Mouse (Mus musculus) forebrain, embryonic 12.5 days (tissue): ENCODE data around the gene Gm5108. TPM values are rescaled to one million over a fixed set of nuclear protein-coding genes. Genes with fewer than 3 reads are reported as not detected.
A peak's percentile ranks its signal among the peaks of the same experiment; 100 is the strongest.

Experiments used
- ATAC-seq: fragments of 200-750 bp; cut with Nextera tagmentation; 2 replicates; pipeline ENCODE4 v1.8.0; 2017; ENCODE audit warnings: moderate TSS enrichment; ENCODE audit not compliant: low FRiP score
- H3K27ac ChIP-seq: fragments of 300-500 bp; sonication (generic); 2 replicates; pipeline ENCODE4 v1.5.1; 2016; ENCODE audit warnings: mild to moderate bottlenecking
- H3K27me3 ChIP-seq: fragments of 300-500 bp; sonication (generic); 2 replicates; pipeline ENCODE4 v1.6.1; 2016; ENCODE audit warnings: mild to moderate bottlenecking
- H3K36me3 ChIP-seq: fragments of 300-500 bp; sonication (generic); replicated peaks from 2 replicates; pipeline ENCODE4 v1.6.1; 2016; ENCODE audit warnings: mild to moderate bottlenecking
- H3K4me1 ChIP-seq: fragments of 300-500 bp; sonication (generic); 2 replicates; pipeline ENCODE4 v1.6.1; 2016
- H3K4me2 ChIP-seq: fragments of 300-500 bp; sonication (generic); 2 replicates; pipeline ENCODE4 v1.6.1; 2016; ENCODE audit warnings: mild to moderate bottlenecking, moderate library complexity
- H3K4me3 ChIP-seq: fragments of 300-500 bp; sonication (generic); replicated peaks from 2 replicates; pipeline ENCODE4 v1.5.1; 2016; ENCODE audit warnings: mild to moderate bottlenecking
- H3K9ac ChIP-seq: fragments of 300-500 bp; sonication (generic); 2 replicates; pipeline ENCODE4 v1.6.1; 2016; ENCODE audit warnings: mild to moderate bottlenecking
- H3K9me3 ChIP-seq: fragments of 300-500 bp; sonication (generic); 2 replicates; pipeline ENCODE4 v1.6.1; 2016
- WGBS: fragments of 180-500 bp; shearing (Covaris S2); methylation state at CpG from one replicate; pipeline ENCODE4 v1.1.7; 2016; 5-methylcytosine and 5-hydroxymethylcytosine counted together
- polyA plus RNA-seq: library from polyadenylated mRNA; unstranded; fragments of >200 nt; fragmentation: Nextera tagmentation; extraction: Ambion mirVana; gene quantifications from 2 replicates; pipeline ENCODE4 v1.2.1, GENCODE M21; 2016

Gene Gm5108
- polyA plus RNA-seq, 1 experiment from 2014 or later: not detected

DNA sequence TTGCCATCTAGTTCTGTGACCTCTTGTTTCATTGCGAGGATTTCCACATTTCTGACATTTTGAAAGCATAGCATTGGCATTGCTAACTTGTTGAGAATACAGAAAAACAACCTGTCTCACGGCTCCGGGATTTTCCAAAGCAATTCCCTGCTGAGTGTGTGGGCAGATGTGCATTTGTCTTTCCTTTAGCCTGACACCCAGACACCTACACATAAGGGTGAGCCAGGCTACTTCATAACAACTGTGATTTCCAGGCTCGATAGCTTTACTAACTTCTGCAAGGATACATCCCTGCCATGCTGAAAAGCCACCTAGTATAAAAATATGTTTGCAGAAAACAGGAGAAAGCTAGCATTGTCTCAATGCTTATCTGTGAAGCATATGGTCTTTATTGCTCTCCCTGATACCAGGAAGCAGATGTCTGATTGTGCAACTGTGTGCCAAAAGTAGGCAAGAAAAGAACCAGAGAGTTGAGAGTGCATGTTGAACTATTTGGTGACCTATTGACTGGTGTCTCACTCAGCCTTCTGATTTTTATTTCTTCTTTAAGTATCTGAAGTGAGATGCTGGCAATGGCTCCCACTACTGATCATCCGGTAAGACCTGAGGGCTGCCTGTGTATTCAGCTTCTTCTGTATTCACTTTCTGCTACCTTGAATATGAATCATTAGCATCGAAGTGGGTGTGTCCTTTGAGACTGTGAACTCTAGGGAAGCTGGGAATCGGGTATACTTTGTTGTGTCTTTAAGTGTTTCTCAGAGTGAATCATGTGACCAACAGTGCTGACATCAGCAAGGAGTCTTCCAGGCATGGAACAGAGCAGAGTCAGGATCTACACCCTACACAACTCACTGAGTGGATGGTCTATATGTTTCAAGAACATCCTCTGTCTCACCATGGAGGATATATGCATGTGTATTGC lies 20.5 kb downstream of the Gm5108 start:
- Histone ChIP-seq H3K9me3 (no peaks in the 10 kb centered on the region), H3K4me1 (no peaks in the 10 kb centered on the region), H3K36me3 (no peaks in the 10 kb centered on the region), H3K27me3 (no peaks in the 10 kb centered on the region), H3K4me2 (no peak overlapping the region), H3K9ac (no peak overlapping the region), H3K4me3 (no peak overlapping the region), H3K27ac (no peak overlapping the region)
- WGBS: 85% methylated on average over 7 of the region's 7 CpGs
- no peak for ATAC-seq

DNA sequence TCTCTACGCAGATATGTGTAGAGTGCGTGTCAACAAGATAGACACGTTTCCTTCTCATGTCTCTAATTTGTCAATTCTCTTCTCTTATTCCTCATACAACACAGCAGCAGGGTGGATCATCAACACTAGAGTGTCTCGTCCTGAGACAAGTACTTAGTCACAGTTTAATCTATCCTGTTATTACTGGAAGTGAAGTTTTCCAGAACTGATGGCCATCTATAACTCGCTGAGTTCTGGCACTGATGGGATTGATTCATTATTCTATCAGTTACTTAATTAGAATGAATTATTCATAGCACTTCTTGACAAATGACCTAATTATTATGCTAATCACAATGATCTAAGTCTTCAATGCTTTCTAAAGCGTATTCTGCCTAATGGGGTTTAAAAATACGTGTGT lies 28.1 kb downstream of the Gm5108 start:
- WGBS: 50% methylated on average over 7 of the region's 7 CpGs

DNA sequence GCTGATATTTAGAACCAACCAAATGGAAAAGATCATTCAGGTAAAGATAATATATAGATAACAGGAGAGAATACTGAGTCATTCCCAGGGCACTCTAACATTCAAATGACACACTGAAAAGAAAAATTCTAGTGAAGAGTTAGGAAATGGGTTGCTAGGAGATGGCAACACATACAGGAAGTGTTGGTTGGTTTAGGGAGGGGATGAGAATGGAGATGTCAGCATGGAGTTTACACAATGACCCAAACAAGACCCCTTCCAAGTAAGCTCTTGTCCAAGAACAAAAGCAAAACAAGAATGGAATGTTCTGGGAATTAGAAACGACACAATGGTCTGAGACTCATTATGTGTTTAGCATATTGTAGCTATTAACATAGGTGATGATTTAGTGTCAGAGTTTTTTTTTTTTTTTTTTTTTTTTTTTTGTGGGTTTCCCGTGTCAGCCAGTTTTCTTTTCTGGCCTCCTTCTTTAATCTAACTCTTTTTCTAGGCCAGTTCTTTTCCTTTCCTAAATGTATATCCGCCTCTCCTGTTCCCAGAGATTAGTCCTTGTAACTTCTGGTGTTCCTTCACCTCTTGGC lies 40.6 kb downstream of the Gm5108 start:
- H3K4me3 ChIP-seq: no peak overlapping the region
- H3K4me2 ChIP-seq: no peak overlapping the region
- 52% methylated on average over 3 of the region's 3 CpGs for WGBS
- H3K9ac ChIP-seq: no peak overlapping the region
- no peaks in the 10 kb centered on the region for H3K4me1 ChIP-seq
- H3K9me3 ChIP-seq: no peaks in the 10 kb centered on the region
- no peak for ATAC-seq
- no peak overlapping the region for H3K27ac ChIP-seq
- no peaks in the 10 kb centered on the region for H3K27me3 ChIP-seq
- no peaks in the 10 kb centered on the region for H3K36me3 ChIP-seq

More for the DNA sequence above, 28.1 kb downstream of the Gm5108 start:
- H3K4me2 ChIP-seq: no peak overlapping the region
- no peaks in the 10 kb centered on the region for H3K27me3 ChIP-seq
- no peak overlapping the region for H3K4me3 ChIP-seq
- no peak overlapping the region for H3K27ac ChIP-seq
- H3K9me3 ChIP-seq: no peaks in the 10 kb centered on the region
- H3K36me3 ChIP-seq: no peaks in the 10 kb centered on the region
- H3K4me1 ChIP-seq: peaks cover 2% of the 10 kb centered on the region; the same call in 1 of the 2 replicates
- peak; percentile 71 for ATAC-seq
- no peak overlapping the region for H3K9ac ChIP-seq

DNA sequence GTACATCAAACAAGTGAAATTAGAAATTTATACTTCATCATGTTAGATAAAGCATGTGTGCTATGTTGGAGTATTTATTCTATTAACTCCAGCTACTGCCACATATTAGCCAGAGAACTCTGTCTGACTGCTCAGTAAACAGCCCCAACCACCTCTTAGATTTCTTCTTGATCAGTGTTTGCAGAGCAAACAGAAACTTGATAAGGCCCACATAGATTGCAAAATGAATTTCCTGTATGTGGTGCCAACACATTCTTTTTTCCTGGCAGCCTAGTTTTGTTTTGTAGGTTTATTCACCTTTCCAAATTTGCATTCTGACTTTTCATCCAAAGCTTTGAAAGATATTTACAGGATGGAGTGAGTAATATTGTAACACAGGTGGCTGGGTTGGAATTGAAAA lies 49.0 kb downstream of the Gm5108 start:
- Histone ChIP-seq H3K27me3 (no peaks in the 10 kb centered on the region), H3K36me3 (no peaks in the 10 kb centered on the region), H3K9ac (no peak overlapping the region), H3K4me3 (no peak overlapping the region), H3K27ac (no peak overlapping the region), H3K9me3 (no peaks in the 10 kb centered on the region), H3K4me1 (no peaks in the 10 kb centered on the region), H3K4me2 (no peak overlapping the region)
- ATAC-seq: no peak

- 89% methylated on average over 6 of the region's 6 CpGs for WGBS
These were observed 61.1 kb downstream of the Gm5108 start for GRCm38 (mm10) chr5:68002611-68003010.

DNA sequence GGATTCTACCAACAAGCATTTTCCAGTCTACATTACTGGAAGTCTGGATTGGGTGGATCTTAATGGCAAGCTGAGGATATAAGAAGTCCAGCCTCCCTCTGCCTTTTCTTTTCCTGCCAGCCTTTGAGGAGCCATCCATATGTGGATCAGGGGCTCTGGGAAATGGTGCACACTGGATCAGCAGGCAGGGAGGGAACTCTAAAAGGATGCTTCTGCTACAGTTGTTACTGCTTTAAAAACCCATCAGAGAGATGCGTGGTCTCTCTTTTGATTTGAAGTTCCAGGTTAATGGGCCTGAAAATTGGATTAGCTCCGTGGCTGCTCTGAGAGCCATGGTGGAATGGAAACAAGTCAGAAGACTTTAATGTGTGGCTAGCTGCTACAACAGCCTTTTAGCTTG lies 62.4 kb downstream of the Gm5108 start:
- H3K27me3 ChIP-seq: peaks cover 14% of the 10 kb centered on the region
- no peak overlapping the region for H3K4me3 ChIP-seq
- H3K4me2 ChIP-seq: no peak overlapping the region
- no peak overlapping the region for H3K27ac ChIP-seq
- no peaks in the 10 kb centered on the region; the same call in 1 of the 2 replicates for H3K4me1 ChIP-seq
- WGBS: 7% methylated on average over 2 of the region's 2 CpGs
- no peak for ATAC-seq
- no peaks in the 10 kb centered on the region for H3K36me3 ChIP-seq
- H3K9ac ChIP-seq: no peak overlapping the region
- no peaks in the 10 kb centered on the region for H3K9me3 ChIP-seq

More at GRCm38 (mm10) chr5:68002611-68003010, 61.1 kb downstream of the Gm5108 start:
- no peak for ATAC-seq
- H3K4me2 ChIP-seq: no peak overlapping the region
- H3K9me3 ChIP-seq: no peaks in the 10 kb centered on the region
- no peak overlapping the region for H3K27ac ChIP-seq
- H3K9ac ChIP-seq: no peak overlapping the region
- H3K36me3 ChIP-seq: no peaks in the 10 kb centered on the region
- peaks cover 11% of the 10 kb centered on the region for H3K27me3 ChIP-seq
- H3K4me3 ChIP-seq: no peak overlapping the region
- no peaks in the 10 kb centered on the region; the same call in 1 of the 2 replicates for H3K4me1 ChIP-seq

DNA sequence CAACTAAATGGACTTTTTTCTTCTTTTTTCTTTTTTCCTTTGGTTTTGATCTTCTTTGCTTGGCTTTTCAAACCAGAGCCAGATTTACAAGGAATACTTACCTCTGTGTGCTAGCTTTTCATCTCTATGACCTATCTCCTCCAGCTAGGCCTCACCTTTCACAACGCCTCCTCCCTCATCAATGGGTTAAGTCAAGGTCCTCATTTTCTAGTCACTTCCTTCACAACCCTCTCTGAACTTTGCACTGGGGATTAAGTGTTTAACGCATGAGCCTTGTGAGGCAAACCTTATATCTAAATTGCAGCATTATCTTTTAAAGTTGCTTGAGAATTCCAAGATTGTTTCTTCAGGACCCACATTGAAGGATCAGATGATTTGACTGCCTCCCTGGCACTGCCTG lies 63.0 kb downstream of the Gm5108 start:
- Histone ChIP-seq H3K27ac (no peak overlapping the region), H3K9me3 (no peaks in the 10 kb centered on the region), H3K27me3 (peaks cover 14% of the 10 kb centered on the region), H3K4me2 (no peak overlapping the region), H3K9ac (no peak overlapping the region), H3K36me3 (no peaks in the 10 kb centered on the region), H3K4me1 (no peaks in the 10 kb centered on the region; the same call in 1 of the 2 replicates), H3K4me3 (no peak overlapping the region)
- no peak for ATAC-seq
- WGBS: 63% methylated on average over 2 of the region's 2 CpGs

DNA sequence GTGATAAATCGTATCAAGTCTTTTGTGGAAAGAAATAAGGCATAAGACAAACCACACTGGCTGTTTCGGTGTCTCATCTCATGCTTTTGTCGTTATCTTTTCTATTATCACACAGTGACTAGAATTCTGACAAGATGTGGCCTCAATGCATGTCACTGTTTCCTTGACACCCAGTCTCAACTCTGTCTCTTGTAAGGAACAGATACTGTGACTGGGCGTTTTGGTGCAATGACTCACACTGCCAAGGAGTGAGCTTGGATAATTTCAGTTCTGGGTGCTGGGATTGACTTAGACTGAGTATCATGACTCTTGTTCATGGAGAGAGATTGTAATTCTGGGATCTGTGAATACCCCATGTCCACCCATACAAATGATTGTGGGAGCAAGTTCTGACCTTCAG lies 65.6 kb downstream of the Gm5108 start:
- WGBS: 90% methylated on average over 4 of the region's 4 CpGs
- Histone ChIP-seq H3K4me2 (no peak overlapping the region), H3K27ac (no peak overlapping the region), H3K36me3 (no peaks in the 10 kb centered on the region), H3K9me3 (no peaks in the 10 kb centered on the region), H3K9ac (no peak overlapping the region), H3K4me1 (no peaks in the 10 kb centered on the region; the same call in 1 of the 2 replicates), H3K4me3 (no peak overlapping the region), H3K27me3 (peaks cover 9% of the 10 kb centered on the region; the same call in 1 of the 2 replicates)
- no peak for ATAC-seq

DNA sequence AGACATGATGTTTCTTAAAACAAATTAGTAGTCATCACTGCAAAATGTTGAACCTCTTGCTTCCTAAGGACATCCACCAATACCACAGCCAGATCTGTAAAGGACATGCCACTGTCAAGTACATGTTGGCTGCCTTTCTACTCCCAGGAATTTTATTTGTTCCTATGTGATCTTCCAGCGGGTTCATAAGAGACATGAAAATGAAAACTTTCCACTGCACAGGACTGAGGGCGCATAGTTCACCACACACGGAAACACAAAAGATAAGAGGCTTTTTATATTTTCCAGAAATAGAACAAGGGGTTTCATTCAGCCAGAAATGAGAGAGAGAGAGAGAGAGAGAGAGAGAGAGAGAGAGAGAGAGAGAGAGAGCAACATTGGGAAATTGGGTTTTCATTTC lies 70.1 kb downstream of the Gm5108 start:
- Histone ChIP-seq H3K36me3 (no peaks in the 10 kb centered on the region), H3K4me2 (no peak overlapping the region), H3K27me3 (peaks cover 9% of the 10 kb centered on the region; the same call in 1 of the 2 replicates), H3K4me3 (no peak overlapping the region), H3K9ac (no peak overlapping the region), H3K9me3 (no peaks in the 10 kb centered on the region), H3K4me1 (no peaks in the 10 kb centered on the region), H3K27ac (no peak overlapping the region)
- 81% methylated on average over 3 of the region's 3 CpGs for WGBS
- no peak for ATAC-seq

- ATAC-seq: 0 out of 2 replicates have a peak, but pooled peaks have one; percentile 46
- 20% methylated on average over 4 of the region's 4 CpGs for WGBS
- no peaks in the 10 kb centered on the region for H3K9me3 ChIP-seq
These were observed 71.1 kb downstream of the Gm5108 start for GRCm38 (mm10) chr5:68012618-68013017.

GRCm38 (mm10) chr5:68020870-68021269 lies 79.4 kb downstream of the Gm5108 start:
- Histone ChIP-seq H3K27ac (no peak overlapping the region), H3K4me1 (no peaks in the 10 kb centered on the region), H3K36me3 (no peaks in the 10 kb centered on the region), H3K27me3 (no peaks in the 10 kb centered on the region), H3K4me3 (no peak overlapping the region), H3K9me3 (no peaks in the 10 kb centered on the region), H3K9ac (no peak overlapping the region), H3K4me2 (no peak overlapping the region)
- 95% methylated on average over 2 of the region's 2 CpGs for WGBS
- no peak for ATAC-seq

More at GRCm38 (mm10) chr5:68012618-68013017, 71.1 kb downstream of the Gm5108 start:
- H3K27ac ChIP-seq: no peak overlapping the region
- no peak overlapping the region for H3K4me2 ChIP-seq
- no peak overlapping the region for H3K4me3 ChIP-seq
- H3K9ac ChIP-seq: no peak overlapping the region
- no peaks in the 10 kb centered on the region for H3K4me1 ChIP-seq
- peaks cover 3% of the 10 kb centered on the region; the same call in 1 of the 2 replicates for H3K27me3 ChIP-seq
- H3K36me3 ChIP-seq: no peaks in the 10 kb centered on the region
